Mouse (Mus musculus): Measurements from ENCODE around the gene Zcchc2. TPM values are rescaled to one million over a fixed set of nuclear protein-coding genes. Genes with fewer than 3 reads are reported as not detected.

Zcchc2 gene
- polyA plus RNA-seq, 1 experiment from 2014 or later: 2.8 TPM

DNA sequence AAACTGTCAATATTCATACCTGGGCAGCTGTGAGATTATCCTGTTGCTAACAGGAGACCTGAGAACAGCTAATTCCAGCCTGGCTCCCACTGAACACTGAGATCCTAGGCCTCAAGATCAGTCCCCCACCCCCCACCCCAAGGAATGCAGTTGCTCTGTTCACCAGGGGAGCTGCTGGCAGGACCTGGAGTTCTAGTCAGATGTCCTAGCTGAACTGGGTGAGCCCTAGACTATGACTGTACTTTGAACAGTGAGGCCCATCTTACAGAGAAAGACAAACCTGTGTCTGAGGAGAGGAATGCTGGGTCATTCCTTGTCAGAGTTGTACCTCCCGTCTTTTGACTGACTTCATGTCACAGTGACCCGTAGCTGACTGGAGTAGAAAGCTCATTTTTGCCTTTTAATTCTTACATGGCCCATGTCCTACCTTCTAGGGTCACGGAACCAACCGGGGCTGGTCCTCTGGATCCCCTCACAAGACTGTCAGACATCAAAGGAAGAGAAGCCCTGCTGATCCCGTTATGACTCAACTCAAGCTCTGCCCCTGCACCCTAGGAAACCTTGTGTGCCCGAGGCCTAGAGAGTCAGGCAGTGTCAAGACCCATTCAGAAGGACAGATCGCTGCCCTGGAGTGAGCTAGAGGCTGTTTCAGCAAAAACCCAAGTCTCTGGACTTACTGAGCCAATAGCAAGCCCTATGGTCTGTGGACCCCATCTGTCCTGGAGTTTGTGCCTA is 28.0 kb upstream of the Zcchc2 start:
- no peak overlapping the region for H3K4me3 ChIP-seq (ENCODE audit: low read depth, low read length)
- H3K9me3 ChIP-seq (ENCODE audit: control insufficient read depth, low read length): no peaks in the 10 kb centered on the region
- H3K9ac ChIP-seq (ENCODE audit: low read depth, low read length): no peak overlapping the region
- H3K4me1 ChIP-seq (ENCODE audit: control insufficient read depth, insufficient read depth, low read length): no peaks in the 10 kb centered on the region
- ATAC-seq (ENCODE audit: low read depth) (no peak), DNase-seq (ENCODE audit: low spot score) (no peak)
- no peaks in the 10 kb centered on the region for H3K27me3 ChIP-seq (replicated peaks; ENCODE audit: control insufficient read depth, insufficient read depth, low read length)
- H3K27ac ChIP-seq (replicated peaks; ENCODE audit: low read depth, low read length): no peak overlapping the region
- no peaks in the 10 kb centered on the region for H3K36me3 ChIP-seq (ENCODE audit: control insufficient read depth, insufficient read depth, low read length)
- 65% methylated on average over 7 of the region's 7 CpGs for WGBS
- H3K4me2 ChIP-seq (ENCODE audit: low read depth, low read length): no peak overlapping the region

DNA sequence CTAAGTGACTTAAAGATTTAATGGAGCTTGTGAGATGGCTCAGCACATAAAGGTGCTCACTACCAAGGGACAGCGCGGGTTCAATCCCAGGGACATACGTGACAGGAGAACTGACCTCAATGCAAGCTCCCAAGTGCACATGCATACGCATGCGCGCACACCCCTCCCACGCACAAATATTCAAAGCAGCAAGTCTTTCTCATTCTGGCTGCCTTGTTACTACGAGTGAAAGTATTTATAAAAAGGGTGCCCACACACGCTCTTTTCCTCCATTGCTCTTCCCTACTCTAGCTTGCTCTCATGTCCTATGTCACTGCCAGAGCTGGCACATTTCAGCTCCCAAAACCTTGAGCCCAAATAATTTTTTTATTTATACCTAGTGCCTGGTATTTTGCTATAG is 27.4 kb upstream of the Zcchc2 start:
- DNase-seq (ENCODE audit: low spot score) (no peak), ATAC-seq (ENCODE audit: low read depth) (no peak)
- Histone ChIP-seq H3K36me3 (ENCODE audit: control insufficient read depth, insufficient read depth, low read length) (no peaks in the 10 kb centered on the region), H3K4me1 (ENCODE audit: control insufficient read depth, insufficient read depth, low read length) (no peaks in the 10 kb centered on the region), H3K9me3 (ENCODE audit: control insufficient read depth, low read length) (no peaks in the 10 kb centered on the region), H3K4me3 (ENCODE audit: low read depth, low read length) (no peak overlapping the region), H3K4me2 (ENCODE audit: low read depth, low read length) (no peak overlapping the region), H3K27me3 (replicated peaks; ENCODE audit: control insufficient read depth, insufficient read depth, low read length) (no peaks in the 10 kb centered on the region), H3K27ac (replicated peaks; ENCODE audit: low read depth, low read length) (no peak overlapping the region), H3K9ac (ENCODE audit: low read depth, low read length) (no peak overlapping the region)
- WGBS: 89% methylated on average over 9 of the region's 9 CpGs

DNA sequence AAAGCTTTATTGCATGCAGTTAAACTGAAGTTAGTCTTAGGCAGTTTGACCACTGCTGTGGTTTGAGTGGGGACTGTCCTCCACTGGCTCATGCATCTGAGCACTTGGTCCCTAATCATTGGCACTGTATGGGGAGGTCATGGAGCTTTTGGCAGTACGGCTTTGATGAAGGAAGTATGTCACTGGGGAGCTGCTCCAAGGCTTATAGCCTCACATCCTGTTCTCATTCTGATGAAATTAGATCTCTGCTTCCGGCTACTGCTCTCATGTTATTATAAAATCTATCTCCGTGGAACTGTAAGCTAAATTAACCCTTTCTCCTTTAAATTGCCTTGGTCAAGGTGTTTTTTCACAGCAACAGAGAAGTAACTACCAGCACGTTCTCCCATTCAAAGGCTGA is 25.7 kb upstream of the Zcchc2 start:
- Histone ChIP-seq H3K4me3 (ENCODE audit: low read depth, low read length) (no peak overlapping the region), H3K36me3 (ENCODE audit: control insufficient read depth, insufficient read depth, low read length) (no peaks in the 10 kb centered on the region), H3K9ac (ENCODE audit: low read depth, low read length) (no peak overlapping the region), H3K4me2 (ENCODE audit: low read depth, low read length) (no peak overlapping the region), H3K4me1 (ENCODE audit: control insufficient read depth, insufficient read depth, low read length) (no peaks in the 10 kb centered on the region), H3K27me3 (replicated peaks; ENCODE audit: control insufficient read depth, insufficient read depth, low read length) (no peaks in the 10 kb centered on the region), H3K27ac (replicated peaks; ENCODE audit: low read depth, low read length) (no peak overlapping the region), H3K9me3 (ENCODE audit: control insufficient read depth, low read length) (no peaks in the 10 kb centered on the region)
- DNase-seq (ENCODE audit: low spot score) (peak; percentile 6), ATAC-seq (ENCODE audit: low read depth) (no peak)
- 22% methylated on average over 4 of the region's 4 CpGs for WGBS

DNA sequence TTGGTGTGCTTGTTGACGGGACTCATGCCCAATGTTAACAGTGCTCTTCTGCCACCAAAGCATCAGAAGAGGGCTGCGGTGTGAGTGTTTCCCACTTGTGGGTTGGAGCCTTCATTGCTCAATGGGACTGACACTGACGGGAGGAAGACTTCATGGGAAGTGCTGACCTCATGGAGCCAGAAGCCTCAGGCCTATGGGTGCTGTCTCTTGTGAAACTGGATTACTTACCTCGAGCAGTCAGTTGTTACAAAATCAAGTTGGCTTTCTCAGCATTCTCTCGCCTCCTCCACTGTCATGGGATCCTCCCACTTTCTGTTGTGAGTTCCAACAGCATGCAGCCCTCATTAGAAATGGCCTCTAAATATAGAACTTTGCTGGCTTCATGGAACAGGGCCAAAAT is 25.0 kb upstream of the Zcchc2 start:
- Histone ChIP-seq H3K27ac (replicated peaks; ENCODE audit: low read depth, low read length) (no peak overlapping the region), H3K36me3 (ENCODE audit: control insufficient read depth, insufficient read depth, low read length) (no peaks in the 10 kb centered on the region), H3K27me3 (replicated peaks; ENCODE audit: control insufficient read depth, insufficient read depth, low read length) (no peaks in the 10 kb centered on the region), H3K4me2 (ENCODE audit: low read depth, low read length) (no peak overlapping the region), H3K9me3 (ENCODE audit: control insufficient read depth, low read length) (no peaks in the 10 kb centered on the region), H3K4me1 (ENCODE audit: control insufficient read depth, insufficient read depth, low read length) (no peaks in the 10 kb centered on the region), H3K4me3 (ENCODE audit: low read depth, low read length) (no peak overlapping the region), H3K9ac (ENCODE audit: low read depth, low read length) (no peak overlapping the region)
- WGBS: 81% methylated on average over 5 of the region's 5 CpGs
- peak; percentile 5 for DNase-seq (ENCODE audit: low spot score)
- ATAC-seq (ENCODE audit: low read depth): no peak

DNA sequence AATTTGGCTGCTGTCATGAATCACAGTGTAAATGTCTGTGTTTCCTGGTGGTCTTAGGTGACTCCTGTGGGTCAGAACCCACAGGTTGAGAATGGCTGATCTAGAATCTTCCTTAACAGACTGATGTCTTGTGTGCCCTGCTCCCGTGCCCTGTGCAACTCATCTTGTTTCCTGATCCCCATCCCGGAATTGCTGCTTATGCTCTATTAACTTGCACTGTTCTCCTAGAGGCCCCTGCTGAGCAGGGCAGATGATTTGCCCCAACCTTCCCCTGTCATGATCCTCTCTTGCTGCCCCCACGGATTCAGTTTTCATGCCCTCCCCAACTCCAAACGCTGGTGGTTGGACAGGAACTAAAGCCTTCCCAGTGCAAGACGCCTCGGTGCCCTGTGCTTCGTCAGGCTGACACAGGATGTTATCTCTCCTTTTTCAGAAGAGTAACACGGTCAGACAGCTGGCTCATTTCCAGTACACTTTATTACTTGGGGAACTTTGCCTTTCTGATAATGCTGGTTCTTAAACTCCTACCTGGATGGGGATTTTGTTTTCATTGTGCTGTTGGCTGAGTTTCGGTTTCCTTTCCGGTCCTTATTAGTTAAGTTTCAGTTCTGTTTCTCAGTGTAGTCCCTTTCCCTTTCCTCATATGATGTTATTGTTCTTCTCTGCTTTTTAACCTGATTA is 18.6 kb upstream of the Zcchc2 start:
- no peak overlapping the region for H3K9ac ChIP-seq (ENCODE audit: low read depth, low read length)
- no peaks in the 10 kb centered on the region for H3K4me1 ChIP-seq (ENCODE audit: control insufficient read depth, insufficient read depth, low read length)
- H3K27ac ChIP-seq (replicated peaks; ENCODE audit: low read depth, low read length): no peak overlapping the region
- no peaks in the 10 kb centered on the region for H3K36me3 ChIP-seq (ENCODE audit: control insufficient read depth, insufficient read depth, low read length)
- no peaks in the 10 kb centered on the region for H3K9me3 ChIP-seq (ENCODE audit: control insufficient read depth, low read length)
- DNase-seq (ENCODE audit: low spot score): no peak
- H3K27me3 ChIP-seq (replicated peaks; ENCODE audit: control insufficient read depth, insufficient read depth, low read length): no peaks in the 10 kb centered on the region
- ATAC-seq (ENCODE audit: low read depth): no peak
- 52% methylated on average over 10 of the region's 10 CpGs for WGBS
- no peak overlapping the region; the same call in 1 of the 2 replicates for H3K4me3 ChIP-seq (ENCODE audit: low read depth, low read length)
- peak overlapping the region; percentile 29; the same call in 1 of the 2 replicates for H3K4me2 ChIP-seq (ENCODE audit: low read depth, low read length)

DNA sequence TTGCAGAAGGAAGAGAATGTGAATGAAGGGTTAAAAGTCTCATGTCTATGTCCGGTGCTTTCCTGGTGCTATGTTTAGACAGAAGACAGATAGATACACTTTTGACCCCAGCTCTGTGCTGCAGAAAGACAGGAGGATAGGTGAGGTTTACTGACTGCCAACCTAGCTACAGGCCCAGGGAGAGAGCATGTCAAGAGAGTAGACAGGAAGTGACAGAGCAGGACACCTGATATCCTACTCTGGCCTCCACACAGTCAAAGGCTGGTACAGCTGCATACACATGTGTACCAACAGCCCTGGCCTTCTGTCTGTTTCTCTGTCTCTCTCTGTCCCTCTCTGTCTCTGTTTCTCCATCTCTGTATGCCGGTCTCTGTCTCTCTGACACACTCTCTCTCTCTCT is 16.2 kb upstream of the Zcchc2 start:
- no peak overlapping the region for H3K27ac ChIP-seq (replicated peaks; ENCODE audit: low read depth, low read length)
- H3K4me2 ChIP-seq (ENCODE audit: low read depth, low read length): no peak overlapping the region
- H3K36me3 ChIP-seq (ENCODE audit: control insufficient read depth, insufficient read depth, low read length): no peaks in the 10 kb centered on the region
- H3K9ac ChIP-seq (ENCODE audit: low read depth, low read length): no peak overlapping the region
- H3K9me3 ChIP-seq (ENCODE audit: control insufficient read depth, low read length): no peaks in the 10 kb centered on the region
- H3K4me3 ChIP-seq (ENCODE audit: low read depth, low read length): no peak overlapping the region
- no peaks in the 10 kb centered on the region for H3K4me1 ChIP-seq (ENCODE audit: control insufficient read depth, insufficient read depth, low read length)
- H3K27me3 ChIP-seq (replicated peaks; ENCODE audit: control insufficient read depth, insufficient read depth, low read length): no peaks in the 10 kb centered on the region
- DNase-seq (ENCODE audit: low spot score) (no peak), ATAC-seq (ENCODE audit: low read depth) (no peak)
- WGBS: 57% methylated on average over 2 of the region's 2 CpGs

DNA sequence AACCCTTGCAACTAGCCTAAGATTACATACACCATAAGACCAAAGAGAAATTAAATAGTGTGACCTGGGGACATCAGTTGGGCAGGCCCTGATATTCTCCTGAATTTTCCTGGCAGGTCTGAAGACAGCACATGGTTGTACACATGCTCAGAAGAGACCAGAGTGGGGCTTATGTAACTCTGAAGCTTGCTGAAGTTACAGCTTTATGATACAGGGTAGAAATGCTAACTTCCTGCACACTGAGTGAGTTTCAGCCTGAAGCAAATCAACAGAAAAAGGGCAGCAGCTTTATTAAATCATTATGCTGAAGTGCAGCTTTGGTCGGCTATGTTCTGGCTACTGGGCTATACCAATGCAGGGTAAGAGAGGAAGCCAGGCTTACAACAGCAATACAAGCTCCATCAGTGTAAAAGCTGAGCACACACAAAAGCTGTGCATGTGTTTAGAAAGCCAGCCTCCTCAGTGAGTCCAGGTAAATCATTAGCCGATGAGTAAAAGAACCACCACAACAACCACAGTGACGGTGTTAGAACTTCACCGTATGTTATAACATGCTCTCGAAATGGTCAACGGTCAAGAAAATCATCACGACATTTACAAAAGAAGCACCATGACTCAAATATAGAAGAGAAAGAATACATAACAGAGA is 12.6 kb upstream of the Zcchc2 start:
- no peaks in the 10 kb centered on the region for H3K4me1 ChIP-seq (ENCODE audit: control insufficient read depth, insufficient read depth, low read length)
- no peak for ATAC-seq (ENCODE audit: low read depth)
- WGBS: 86% methylated on average over 7 of the region's 7 CpGs
- H3K9me3 ChIP-seq (ENCODE audit: control insufficient read depth, low read length): no peaks in the 10 kb centered on the region
- H3K4me3 ChIP-seq (ENCODE audit: low read depth, low read length): no peak overlapping the region
- no peak for DNase-seq (ENCODE audit: low spot score)
- no peaks in the 10 kb centered on the region for H3K27me3 ChIP-seq (replicated peaks; ENCODE audit: control insufficient read depth, insufficient read depth, low read length)
- no peak overlapping the region for H3K9ac ChIP-seq (ENCODE audit: low read depth, low read length)
- no peak overlapping the region for H3K27ac ChIP-seq (replicated peaks; ENCODE audit: low read depth, low read length)
- H3K4me2 ChIP-seq (ENCODE audit: low read depth, low read length): no peak overlapping the region
- H3K36me3 ChIP-seq (ENCODE audit: control insufficient read depth, insufficient read depth, low read length): no peaks in the 10 kb centered on the region

DNA sequence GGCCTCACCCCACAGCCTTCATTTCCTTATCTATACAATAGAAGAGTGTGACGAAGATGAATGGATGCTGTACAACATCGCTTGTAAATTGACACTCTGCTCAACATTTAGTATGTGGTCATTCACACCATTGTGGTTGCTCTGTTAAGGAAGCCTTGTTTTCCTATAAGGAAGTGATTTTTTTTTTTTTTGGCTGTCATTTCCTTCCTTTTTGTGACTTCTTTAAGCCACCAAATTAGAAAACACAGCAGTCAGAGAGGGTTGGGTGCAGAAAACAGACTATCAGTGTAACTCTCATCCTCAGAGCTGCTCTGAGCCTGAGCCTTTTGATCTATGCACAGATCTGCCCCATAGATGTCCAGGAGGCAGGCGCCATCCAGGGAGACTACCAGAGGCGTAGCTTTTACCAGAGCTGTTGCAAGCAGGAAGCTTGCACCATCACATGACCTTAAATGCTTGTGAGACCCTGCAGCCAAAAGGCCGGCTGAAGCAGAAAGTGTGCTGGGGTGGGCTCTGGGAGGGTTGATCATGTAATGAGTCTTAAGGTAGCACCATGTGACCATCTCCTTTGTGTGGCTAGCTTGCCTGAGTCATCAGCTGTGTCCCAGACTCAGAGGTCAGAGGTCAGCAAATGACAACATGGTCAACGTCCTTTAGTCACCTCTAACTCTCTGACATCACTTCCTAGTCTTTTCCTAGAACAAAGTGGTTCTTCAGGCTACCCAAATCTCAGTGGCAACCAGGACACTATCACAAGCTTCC is 9.2 kb upstream of the Zcchc2 start:
- Histone ChIP-seq H3K27ac (replicated peaks; ENCODE audit: low read depth, low read length) (no peak overlapping the region), H3K36me3 (ENCODE audit: control insufficient read depth, insufficient read depth, low read length) (no peaks in the 10 kb centered on the region), H3K9me3 (ENCODE audit: control insufficient read depth, low read length) (no peaks in the 10 kb centered on the region), H3K27me3 (replicated peaks; ENCODE audit: control insufficient read depth, insufficient read depth, low read length) (no peaks in the 10 kb centered on the region), H3K4me3 (ENCODE audit: low read depth, low read length) (no peak overlapping the region), H3K9ac (ENCODE audit: low read depth, low read length) (no peak overlapping the region), H3K4me2 (ENCODE audit: low read depth, low read length) (no peak overlapping the region), H3K4me1 (ENCODE audit: control insufficient read depth, insufficient read depth, low read length) (no peaks in the 10 kb centered on the region)
- 57% methylated on average over 6 of the region's 6 CpGs for WGBS
- DNase-seq (ENCODE audit: low spot score) (no peak), ATAC-seq (ENCODE audit: low read depth) (no peak)
